Comparison of ENCODE assay signal across 8 mouse cellular contexts in the genomic region with DNA sequence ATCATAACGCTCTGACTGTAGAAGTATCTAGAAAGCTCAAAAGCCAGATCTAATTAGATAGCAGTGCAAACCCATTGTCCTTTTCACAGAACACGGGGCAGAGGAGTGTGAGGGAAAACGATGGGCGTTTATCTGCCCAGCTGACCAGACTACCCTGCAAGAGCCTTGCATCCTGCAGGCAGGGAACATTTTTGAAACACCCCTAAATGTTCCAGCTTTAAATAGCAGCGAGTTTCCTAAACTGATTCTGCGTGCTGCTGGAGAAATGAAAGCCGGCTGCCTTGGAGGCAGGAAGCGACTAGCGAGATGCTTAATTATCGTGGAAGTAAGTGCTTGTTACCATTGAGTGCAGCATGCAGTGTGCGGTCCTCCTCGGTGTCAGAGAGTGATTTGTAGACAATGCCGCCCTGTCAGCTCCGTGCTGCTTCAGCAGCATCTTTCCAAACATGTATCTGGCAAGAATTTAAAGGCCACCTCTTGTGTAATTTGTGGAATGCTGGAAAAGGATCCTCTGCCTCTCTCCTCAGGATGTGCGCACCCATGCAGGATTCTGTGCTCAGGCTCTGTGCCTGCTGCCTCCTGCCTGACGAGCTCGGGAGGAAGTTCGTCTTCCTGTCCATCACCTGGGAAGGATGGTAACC.
DNase-seq lines count a peak whose midpoint lies in the region; TF ChIP-seq lines count a peak whose summit lies in the region.

No protein-coding gene starts in this region.

- no peak for TF ChIP-seq CTCF in brain, embryonic 14.5 days (IDR thresholded peaks at IDR 0.05; ENCODE audit: borderline replicate concordance, extremely low read depth, insufficient read depth, insufficient read length)
- no peak for TF ChIP-seq CTCF in cortical plate, adult 2 months (IDR thresholded peaks at IDR 0.05; ENCODE audit: extremely low read depth, insufficient read depth, low read length)
- no peak for TF ChIP-seq CTCF in lung, adult 2 months (IDR thresholded peaks at IDR 0.05; ENCODE audit: insufficient read depth, low read length)

- intact Hi-C loops in gastrocnemius, postnatal 14 days (cut with DNase I; ENCODE audit: low total_unique reads), result no loop called here

- H3K4me1 ChIP-seq in cortical plate, adult 2 months (ENCODE audit: control insufficient read depth, insufficient read depth, low read length), result peaks cover 9% of the 10 kb centered on the region
- peaks cover 3% of the 10 kb centered on the region for H3K4me1 ChIP-seq in lung, adult 2 months (ENCODE audit: control insufficient read depth, insufficient read depth, low read length)

- 21% methylated on average over 18 of the region's 18 CpGs for WGBS in lung, adult 2 months

- peak; percentile 84 for DNase-seq in brain, embryonic 14.5 days (ENCODE audit: low read depth)
- DNase-seq in heart, adult 9 months (ENCODE audit: low spot score in 2 of 2), result peak; percentile 18 to 23
- DNase-seq in kidney, postnatal 10 days, result peak; percentile 51
- no peak for DNase-seq in lung, adult 2 months
- peak; percentile 66 to 75 for DNase-seq in right cerebral cortex, postnatal 10 days (ENCODE audit: low spot score in 2 of 2)
- no peak for DNase-seq in gastrocnemius, postnatal 14 days
- no peak for DNase-seq in spleen, adult 12 weeks (ENCODE audit: low spot score)

- no peak for TF ChIP-seq POLR2A in brain, embryonic 14.5 days (IDR thresholded peaks at IDR 0.05; ENCODE audit: borderline replicate concordance, extremely low read depth, insufficient read depth, insufficient read length, poor library complexity, severe bottlenecking)
- TF ChIP-seq POLR2A in cortical plate, adult 2 months (IDR thresholded peaks at IDR 0.05; ENCODE audit: extremely low read depth, insufficient read depth, low read length), result peak; percentile 54; the same call in 1 of the 2 replicates
- TF ChIP-seq POLR2A in lung, adult 2 months (IDR thresholded peaks at IDR 0.05; ENCODE audit: borderline replicate concordance, extremely low read depth, low read depth, low read length), result 0 out of 2 replicates have a peak, but pooled peaks have one; percentile 25

- peak overlapping the region; percentile 57 for H3K27ac ChIP-seq in cortical plate, adult 2 months (ENCODE audit: insufficient read depth, low read length)

- peak overlapping the region; percentile 39 for H3K4me3 ChIP-seq in cortical plate, adult 2 months (ENCODE audit: insufficient read depth, low read length)
- H3K4me3 ChIP-seq in lung, adult 2 months (replicated peaks; ENCODE audit: extremely low read depth, low read depth, low read length), result peak overlapping the region; percentile 12

Comparison
In these comparisons a context has a peak if more than half of its experiments do, and no peak if none do; other contexts are left out.
1. DNase-seq: peak in brain, embryonic 14.5 days (single experiment), heart, adult 9 months (2 of 2), kidney, postnatal 10 days (single experiment) and right cerebral cortex, postnatal 10 days (2 of 2); none in lung, adult 2 months (single experiment), gastrocnemius, postnatal 14 days (single experiment) and spleen, adult 12 weeks (single experiment).